Mouse (Mus musculus) megakaryocyte, embryonic 14.5 days (primary cell): ENCODE measurements at regions not wholly inside any gene's neighbourhood (a gene's known extent, or its start where the extent isn't known, plus 50 kb on each side); places are given as distances from the start of the nearest gene placed in this dataset.

Source experiments
- FLI1 ChIP-seq: IDR thresholded peaks from 2 replicates; pipeline ENCODE4 v1.6.1; 2012; ENCODE audit warnings: low read length, inconsistent platforms, mixed read lengths
- GATA1 ChIP-seq: IDR thresholded peaks from 3 replicates; pipeline ENCODE4 v1.6.1; 2012; ENCODE audit warnings: mixed read lengths, low read length, inconsistent platforms, borderline replicate concordance

DNA sequence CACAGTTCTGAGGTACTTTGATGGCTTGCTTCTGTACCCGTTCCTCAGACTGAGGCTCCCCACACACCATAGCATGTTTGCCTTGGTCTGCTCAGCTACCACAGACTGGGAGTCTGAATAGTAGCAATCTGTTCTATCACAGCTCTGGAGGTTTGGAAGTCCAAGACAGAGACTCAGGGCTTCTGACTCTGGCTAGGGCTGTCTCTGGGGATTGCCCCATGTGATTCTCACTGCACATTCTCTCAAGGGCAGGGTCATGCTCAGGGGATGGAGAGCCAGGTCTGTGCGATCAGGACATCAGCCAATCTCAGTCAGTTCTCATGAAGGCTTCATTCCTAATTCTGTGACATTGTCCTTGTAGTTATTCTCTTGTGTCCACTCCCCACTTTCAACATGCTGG lies 108.8 kb upstream of the Gdf10 start:
- TF ChIP-seq GATA1 (no peak), FLI1 (no peak)
